Mouse (Mus musculus) lung, postnatal 0 days (tissue): ENCODE measurements around the gene Lrrc41.

Experiments
- CTCF ChIP-seq: IDR thresholded peaks from 2 replicates; pipeline ENCODE4 v1.5.1; 2016; ENCODE audit warnings: antibody characterized with exemption, mild to moderate bottlenecking
- EP300 ChIP-seq: IDR thresholded peaks from 2 replicates; pipeline ENCODE4 v1.6.1; 2016; ENCODE audit warnings: antibody characterized with exemption, mild to moderate bottlenecking, control low read depth

- TF ChIP-seq CTCF (no peak), EP300 (no peak)
Observed at GRCm38 (mm10) chr4:116110695-116111094, 35.6 kb downstream of the Lrrc41 start.
